Mouse (Mus musculus): Measurements from ENCODE around the gene Srrd.

DNA sequence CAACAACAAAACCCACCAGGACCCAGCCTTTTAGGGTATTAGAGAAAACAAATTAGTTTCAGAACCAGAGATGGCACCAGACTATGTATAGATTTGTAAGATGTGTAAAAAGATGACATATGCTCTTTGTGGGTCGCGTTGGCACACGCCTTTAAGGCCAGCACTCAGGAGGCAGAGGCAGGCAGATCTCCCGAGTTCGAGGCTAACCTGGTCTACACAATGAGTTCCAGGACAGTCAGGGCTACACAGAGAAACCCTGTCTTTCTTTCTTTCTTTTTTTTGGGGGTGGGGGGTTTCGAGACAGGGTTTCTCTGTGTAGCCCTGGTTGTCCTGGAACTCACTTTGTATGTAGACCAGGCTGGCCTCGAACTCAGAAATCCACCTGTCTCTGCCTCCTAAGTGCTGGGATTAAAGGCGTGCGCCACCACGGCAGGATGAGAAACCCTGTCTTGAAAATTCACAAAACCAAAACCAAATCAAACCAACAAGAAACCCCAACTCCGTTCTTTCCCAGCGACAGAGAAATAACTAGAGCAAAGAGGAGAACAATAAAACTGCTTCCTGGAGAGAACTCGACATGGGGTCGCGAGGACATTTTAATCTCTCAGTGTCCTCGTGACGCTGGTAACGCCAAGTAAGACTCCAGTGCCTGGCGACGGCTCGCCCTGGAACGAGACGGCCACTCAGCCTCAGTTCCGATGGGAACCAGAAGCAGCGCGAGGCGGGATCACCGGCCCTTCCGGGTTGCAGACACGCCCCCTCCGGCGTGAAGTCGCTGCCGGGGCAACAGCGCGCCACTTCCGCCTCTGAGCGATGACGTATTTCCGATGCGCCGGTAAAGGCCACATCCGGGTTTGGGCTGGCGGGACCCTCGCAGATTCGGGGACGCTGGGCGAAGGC is 17.0 kb downstream of the Srrd start, which contains the start of gene Tfip11:
- TF ChIP-seq CTCF (IDR thresholded peaks at IDR 0.05; ENCODE audit: low read depth, low read length) (no peak), POLR2A (IDR thresholded peaks at IDR 0.05; ENCODE audit: borderline replicate concordance, low read depth, low read length) (no peak)
